Mouse (Mus musculus) cerebellum, adult 9-11 months (tissue): Measurements from ENCODE around the gene Elavl3.

Source experiments
- DNase-seq: peaks from one replicate; pipeline ENCODE4 v3.0.0; 2022

The Elavl3 gene

DNA sequence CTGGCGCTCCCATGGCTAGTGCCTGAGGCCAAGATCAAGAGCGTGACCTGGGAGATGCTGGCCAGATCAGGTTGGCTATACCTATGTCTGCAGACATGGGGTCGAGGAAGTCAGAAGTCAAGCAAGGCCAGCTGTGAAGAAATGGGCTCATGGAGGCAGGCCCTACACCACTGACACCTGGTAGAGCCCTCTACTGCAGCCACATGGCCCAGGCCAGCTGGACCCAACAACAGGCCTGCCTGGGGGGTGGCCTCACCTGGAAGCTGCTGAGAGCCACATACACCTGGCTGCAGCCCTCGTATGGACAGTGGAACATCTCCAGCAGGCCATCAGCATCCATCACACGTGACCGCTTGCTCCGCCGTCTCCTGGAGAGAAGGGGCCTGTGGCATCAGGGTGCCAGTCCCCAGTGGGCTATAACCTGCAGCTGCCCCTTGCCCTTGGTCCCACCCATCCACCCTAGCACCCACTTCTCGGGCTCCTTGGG is 5.3 kb upstream of the Elavl3 start:
- no peak for DNase-seq

DNA sequence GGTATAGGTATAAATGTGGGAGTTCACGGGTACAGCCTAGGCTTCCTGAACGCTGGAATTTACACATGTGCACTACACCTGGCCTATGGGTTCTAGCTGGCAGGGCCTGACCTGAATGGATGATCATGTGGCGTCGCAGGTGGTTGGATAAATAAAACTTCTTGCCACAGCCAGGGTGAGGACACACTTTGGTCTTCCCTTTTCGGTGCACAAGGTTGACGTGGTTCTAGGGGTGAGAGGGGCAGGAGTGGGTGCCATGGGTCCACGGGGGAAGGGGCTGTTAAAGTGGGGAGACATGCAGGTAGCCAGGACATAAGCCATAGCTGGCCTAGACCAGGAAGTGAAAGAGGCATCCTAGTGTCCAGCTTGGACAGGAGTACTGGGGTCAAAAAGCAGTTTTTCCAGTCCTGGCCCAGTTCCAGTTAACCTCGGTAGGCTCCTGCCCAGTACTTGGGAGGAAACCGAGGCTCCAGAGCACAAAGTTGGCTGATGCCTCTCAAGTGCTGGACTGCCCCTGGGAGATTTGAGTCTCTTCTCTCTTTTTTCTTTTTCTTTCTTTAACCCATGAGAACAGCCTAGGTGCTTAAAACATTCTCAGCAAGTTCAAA is 4.6 kb upstream of the Elavl3 start:
- no peak for DNase-seq

DNA sequence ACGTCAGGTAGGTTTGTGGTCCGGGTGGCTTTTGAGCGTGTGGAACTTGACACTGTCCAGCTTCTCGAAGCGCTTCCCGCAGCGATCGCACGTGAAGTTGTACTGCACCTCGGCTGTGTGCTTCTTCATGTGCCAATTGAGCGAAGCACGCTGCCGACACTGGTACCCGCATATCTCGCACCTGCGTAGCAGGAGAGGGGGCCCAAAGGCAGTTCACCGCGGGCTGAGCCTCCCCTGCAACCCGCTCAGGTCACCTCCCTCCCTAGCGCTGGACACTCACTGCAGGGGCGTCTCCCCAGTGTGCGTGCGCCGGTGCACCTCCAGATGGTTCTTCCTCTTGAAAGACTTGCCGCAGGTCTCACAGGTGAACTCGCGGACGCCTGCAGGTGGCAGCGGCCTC is 3.9 kb upstream of the Elavl3 start:
- DNase-seq, result peak; percentile 70

DNA sequence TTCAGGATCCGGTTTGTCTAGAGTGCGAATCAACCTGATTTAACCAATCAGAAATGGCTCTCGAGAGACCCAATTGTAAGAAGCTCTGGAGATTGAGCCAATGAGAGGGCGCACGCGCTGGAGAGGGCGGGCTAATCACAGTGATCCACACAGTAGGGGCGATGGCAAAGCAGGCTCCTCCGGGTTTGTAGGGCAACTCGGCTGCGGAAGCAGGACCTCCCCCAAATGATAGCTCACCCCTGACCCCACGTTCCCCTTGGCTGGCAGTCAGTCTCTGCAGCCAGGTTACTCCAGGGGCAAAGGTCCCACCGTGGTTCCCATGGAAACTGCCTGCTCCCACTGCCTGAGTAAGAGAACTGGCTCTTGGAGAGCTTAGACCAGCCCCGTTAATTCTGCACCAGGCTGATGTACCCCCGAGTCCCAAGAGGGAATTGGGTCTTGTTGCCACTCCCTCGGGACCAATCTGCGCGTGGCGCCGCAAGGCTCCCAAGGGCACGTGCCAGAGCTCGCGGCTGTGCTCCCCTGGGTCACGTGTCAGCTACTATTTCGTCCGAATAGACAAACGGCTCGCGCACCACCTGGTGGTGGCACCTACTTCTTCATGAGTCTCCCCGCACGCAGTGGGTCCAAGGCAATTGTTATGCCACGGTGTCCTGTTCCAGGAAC is 2.7 kb upstream of the Elavl3 start:
- DNase-seq, result peak; percentile 89

DNA sequence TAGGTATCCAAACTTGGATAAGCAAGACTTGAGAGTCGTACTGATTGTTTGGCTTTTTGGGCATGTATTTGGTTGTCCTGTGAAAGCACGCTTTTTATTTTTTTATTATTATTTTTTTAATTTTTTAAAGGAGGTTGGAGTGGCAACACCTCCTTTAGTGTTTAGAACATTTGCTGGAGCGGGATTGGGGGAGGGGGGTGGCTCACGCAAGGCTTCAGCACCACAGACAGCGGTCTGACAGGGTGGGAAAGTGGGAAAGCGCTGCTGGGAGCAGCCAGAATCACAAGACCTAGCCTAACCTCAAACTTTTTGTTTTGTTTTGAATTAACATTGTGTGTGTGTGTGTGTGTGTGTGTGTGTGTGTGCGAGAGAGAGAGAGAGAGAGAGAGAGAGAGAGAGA is 1.8 kb upstream of the Elavl3 start:
- no peak for DNase-seq

DNA sequence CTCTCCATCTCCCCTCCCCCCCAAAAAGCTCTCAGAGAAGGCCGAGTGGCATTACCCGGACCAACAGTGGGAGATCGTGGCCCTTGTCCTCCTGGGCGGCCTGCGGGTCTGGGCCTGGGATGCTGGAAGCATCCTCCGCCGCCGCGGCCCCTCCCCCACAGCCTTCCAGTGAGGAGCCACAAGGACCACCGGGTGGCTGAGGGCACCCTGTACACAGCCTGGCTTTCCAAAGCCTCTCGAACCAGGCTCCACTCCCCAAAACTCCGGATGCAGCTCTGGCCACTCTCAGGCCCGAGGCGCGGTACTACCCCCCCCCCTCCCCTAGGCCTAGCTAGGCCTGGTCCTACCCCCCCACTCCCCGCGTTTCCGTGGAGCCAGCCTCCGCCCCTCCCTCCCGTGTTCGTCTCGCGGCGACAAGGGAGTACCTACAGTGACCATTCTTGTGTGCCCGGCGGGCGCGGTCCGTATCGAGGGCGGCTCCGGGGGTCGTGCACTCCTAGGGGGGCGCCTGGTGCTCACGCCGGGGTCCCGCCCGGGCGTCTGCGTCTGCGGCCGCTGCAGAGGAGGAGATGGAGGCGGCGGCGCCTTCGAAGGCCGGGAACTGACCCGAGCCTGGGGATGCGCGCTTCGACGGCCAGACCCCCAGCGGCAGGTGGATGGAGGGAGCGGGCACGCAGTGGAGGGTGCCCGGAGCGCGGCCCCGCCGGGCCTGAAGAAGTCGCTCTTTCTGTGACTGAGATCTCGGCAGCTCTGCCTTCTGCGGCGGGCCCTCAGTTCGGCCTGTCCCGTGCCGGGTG is 464 bp downstream of the Elavl3 start:
- DNase-seq, result peak; percentile 84

DNA sequence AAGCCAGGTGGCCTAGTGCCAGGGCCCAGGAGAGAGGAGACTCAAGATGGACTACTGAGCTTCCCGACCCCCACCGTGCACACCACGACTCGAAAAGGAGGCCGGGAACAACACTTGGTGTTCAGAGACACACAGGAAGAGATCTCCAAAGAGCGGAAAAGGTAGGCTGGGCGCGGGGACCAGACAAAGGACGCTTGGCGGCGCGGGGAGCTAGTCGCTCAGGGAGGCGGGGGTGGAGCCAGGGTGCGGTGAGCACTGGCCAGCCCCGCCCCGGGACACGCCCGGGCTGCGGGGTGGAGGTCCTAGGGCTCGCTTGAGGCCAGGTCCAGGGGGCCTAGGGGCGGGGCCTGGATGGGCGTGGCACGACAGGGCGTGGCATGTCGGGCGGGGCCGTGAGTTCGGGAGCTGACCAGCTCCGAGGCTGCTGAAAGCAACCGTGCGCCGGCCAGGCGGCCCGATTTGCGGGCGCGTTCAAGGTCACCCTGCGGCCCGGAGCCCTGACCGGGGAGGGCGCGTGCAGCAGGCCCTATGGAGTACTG is 1.4 kb downstream of the Elavl3 start:
- DNase-seq, result peak; percentile 92

DNA sequence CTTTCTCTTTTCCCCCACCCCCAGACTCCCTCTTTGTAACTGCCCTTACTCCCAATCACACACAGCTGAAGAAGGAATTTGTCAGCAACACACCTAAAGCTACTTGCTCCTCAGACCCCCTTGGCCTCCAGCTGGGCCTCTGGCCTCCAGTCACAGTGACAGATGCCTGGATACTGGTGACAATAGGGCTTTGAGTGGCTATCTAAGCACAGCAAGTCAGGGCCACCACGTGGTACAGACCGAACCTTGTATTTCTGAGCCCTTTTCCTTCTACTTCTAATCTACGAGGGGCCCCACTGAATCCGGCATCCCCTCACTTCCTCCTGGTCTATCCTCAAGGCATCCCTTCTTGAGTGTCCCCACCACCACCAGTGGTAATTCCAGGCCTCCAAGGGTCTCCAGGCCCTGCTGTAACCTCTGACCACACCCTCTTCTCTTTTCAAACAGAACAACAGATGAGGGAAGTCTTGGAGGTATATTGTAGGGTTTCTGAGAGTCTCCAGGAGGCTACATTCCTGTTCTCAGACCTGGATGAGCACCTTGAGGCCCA is 2.0 kb downstream of the Elavl3 start:
- peak; percentile 75 for DNase-seq

DNA sequence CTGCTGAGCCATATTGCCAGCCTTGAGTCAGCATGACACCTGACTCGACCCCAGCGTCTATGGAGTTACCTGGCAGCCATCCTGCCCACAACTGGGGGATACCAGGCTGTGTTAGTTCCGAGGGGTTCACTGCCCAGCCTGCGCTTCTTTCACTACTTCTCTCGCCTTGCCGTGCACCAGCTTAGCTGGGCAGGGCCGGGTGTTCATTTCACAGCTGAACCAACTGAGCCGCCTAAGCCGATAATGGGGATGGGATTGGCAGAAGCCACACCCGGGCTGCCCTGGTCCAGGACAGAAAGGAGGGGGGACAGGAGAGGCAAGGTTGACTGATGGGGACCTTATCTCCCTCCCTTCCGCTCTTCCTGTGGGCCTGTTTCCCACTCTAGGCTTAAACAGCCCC is 2.5 kb downstream of the Elavl3 start:
- peak; percentile 70 for DNase-seq

DNA sequence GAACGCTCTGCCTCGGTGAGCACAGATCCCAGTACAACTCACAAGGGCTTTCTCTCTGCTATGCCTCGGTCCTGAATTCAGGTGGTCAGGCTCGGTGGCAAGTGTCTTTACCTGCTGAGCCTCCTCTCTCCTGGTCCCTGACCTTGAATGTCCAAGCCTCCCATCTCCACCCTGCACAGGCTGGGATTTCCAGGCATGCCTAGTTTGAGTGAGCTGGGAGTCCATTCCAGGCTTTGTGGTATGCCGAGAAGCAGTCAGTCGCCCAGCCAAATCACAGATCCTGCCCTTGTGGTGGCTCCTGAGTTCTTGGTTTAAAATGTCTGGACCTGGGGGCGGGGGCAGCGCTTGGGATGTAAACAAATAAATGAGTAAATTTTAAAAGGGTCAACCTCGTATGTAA is 4.5 kb downstream of the Elavl3 start:
- DNase-seq, result no peak

DNA sequence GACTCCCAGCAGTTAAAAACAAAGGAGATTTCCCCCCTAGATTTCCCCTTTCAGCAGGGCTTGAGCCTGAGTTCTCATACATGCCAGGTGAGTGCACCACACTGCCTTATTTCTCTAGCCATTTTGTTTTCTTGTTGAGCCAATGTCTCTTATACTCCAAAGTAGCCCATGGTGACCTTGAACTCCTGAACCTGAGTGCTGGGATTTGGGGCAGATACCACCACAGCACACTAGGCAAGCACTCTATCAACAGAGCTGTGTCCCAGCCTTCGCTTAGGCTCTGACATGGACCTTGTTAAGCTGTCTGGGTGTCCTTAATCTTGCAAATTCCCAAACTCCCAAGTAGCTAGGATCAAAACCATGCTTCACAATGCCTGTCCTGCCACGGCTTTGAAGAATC is 10.0 kb downstream of the Elavl3 start:
- DNase-seq, result no peak

DNA sequence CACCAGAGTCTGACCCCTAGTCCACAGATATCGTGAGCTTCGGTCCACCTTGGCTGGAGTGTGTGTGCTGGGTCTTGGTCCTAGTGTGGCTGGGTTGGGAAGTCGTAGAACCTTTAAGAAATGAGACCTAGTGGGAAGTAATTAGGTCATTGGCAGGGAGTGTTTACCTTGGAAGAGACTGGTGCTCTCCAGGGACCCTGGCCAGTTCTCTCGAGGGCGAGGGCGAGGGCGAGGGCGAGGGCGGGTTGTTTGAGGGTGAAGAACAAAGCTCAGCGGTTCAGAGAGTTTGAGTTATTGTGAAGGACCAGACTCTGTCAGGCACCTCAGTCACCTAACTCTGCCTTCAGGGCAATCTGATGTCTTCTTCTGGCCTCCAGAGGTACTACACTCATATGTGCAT is 14.0 kb downstream of the Elavl3 start:
- no peak for DNase-seq

DNA sequence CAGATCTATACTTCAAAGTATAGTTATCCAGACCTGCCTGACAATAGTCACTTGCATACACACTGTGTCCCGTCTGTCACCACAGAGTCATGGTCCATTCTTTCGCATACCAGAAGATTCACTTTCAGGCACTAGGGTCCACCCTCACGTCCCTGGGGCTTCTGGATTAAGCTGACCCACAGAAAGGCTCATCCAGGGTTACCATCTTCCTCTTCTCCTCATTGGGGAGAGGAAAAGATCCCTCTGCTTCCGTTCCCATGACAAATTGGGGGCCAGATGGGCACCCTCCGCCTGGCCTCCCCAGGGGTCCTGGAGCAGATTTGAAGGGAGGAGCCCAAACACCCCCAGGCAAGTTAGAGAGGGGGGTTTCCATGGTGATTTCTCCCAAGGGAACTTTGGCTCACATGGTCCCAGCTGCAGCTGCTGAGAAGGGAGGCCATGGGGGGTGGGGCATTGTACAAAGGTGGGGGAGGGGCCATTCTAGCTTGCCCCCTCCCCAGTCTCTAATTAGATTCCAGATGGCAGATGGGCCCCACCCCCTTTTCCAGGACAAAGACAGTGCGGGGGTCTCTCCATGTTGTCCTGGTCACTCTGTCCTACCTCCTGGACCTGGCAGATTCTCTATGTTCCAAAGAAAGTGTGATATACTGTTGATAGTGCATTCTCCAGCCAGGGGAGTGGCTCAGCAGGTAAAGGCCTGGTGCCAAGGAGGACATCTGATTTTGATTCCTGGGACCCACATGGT is 16.4 kb downstream of the Elavl3 start:
- DNase-seq, result no peak

DNA sequence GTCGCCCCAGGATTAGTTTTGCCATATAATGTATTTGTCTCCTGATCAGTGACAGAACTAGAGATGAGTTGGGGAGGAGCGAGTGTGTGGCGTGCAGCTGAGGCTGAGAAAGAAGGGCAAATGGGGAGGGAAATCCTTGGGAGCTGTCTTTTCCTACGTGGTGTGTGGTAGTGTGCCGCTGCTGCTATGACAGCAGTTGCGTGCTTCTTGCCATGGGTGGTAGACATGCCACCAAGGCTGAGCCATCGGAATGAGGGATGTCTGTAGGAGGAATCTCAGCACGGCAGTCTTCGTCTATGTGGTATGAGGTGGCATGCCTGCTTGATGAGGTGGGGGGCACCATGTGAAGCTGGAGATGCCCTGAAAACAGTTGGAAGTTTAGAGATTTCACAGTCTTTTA is 21.4 kb downstream of the Elavl3 start:
- DNase-seq, result no peak

DNA sequence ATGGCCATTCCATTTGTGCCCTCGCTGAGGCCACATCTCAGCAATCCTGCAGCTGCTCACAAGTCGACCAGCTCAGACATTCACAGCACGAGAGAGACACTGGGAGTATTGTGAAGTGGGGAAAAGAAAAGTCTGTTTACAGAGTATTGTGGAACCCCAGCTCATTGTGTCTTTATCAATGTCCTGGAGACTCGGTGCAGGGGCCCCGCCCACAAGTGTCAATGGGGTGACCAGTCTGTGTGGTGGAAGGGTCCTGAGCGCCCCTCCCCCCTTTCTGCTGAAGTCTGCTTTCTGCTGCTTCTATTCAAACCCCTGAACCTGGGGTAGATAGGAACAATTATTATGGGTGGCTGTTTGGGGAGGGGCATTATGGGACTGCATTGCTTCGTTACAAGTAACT is 23.4 kb downstream of the Elavl3 start:
- DNase-seq, result no peak

DNA sequence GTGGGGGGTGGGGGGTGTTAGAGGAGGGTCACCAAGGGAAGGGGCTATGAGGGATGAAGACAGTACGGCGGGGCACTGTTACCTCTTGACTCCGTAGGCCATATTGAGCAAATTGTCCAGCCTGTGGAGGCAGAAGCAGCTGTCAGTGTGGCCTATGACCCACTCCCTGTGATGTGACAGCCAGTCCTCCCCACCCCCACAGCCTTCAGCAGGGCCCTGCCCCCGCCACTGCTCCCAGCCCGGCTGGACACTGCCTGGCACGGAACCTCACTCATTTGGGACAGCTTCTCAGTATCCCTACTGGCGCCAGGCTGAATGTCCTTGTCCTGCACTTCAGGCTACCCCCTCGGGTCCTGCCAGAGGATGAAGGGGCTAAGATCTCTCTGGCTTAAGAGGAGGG is 27.2 kb downstream of the Elavl3 start:
- peak; percentile 55 for DNase-seq

DNA sequence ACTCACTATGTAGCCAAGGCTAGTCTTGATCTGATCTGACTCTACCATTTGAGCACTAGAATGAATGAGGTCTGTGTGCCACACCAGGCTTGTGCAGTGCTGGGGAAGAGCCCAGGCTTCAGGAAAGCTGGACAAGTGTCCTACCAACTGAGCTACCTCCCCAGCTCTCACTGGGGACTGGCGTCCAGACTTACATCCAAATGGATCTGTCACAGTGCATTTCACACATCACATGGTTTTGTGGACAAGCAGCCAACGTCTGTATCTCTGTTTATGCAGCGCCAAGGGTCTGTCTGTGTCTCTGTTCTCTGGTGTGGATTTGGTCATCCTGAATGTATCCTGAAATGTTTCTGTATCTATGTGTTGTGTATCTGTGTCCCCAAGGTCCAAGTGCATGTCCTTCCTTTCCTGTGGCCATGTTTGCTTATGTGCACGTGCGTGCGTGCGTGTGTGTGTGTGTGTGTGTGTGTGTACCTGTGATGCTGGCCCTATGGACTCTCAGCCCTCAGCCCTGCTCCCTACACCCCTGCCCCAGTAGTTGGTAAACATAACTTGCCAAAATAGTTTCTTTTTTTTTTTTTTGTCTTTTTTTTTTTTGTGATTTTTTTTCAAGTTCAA is 34.5 kb downstream of the Elavl3 start:
- DNase-seq, result peak; percentile 78

DNA sequence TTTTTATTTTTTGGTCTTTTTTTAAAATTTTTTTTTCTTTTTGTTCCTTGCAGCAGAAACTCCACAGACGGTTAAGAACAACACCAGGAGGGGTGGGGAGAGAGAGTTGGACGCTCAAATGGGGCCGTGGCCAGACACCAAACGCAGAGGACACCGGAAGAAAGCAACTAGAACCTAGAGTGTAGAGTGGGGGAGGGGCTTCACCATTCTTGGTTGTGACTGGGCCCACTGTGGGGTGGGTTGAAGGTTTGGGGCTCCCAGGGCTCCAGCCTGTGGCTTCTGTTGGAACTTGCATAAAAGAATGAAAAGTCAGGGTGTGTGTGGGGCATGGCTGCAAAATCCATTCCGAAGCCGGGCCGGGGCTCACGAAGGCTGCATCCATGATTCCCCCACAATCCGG is 35.6 kb downstream of the Elavl3 start:
- DNase-seq, result no peak

DNA sequence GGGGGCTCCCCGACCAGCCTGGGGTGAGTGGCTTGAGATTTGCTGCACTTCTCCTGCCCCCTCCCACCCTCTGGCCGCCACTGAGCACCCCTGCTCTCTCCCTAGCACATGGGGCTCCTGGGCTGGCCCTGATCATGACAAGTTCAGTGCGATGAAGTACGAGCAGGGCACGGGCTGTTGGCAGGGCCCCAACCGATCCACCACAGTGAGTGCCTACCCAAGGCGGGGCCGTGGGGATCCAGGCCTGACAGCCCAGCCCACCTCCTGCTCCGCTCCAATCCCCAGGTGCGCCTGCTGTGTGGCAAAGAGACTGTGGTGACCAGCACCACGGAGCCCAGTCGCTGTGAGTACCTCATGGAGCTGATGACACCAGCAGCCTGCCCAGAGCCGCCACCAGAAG is 39.1 kb downstream of the Elavl3 start:
- DNase-seq, result peak; percentile 47

DNA sequence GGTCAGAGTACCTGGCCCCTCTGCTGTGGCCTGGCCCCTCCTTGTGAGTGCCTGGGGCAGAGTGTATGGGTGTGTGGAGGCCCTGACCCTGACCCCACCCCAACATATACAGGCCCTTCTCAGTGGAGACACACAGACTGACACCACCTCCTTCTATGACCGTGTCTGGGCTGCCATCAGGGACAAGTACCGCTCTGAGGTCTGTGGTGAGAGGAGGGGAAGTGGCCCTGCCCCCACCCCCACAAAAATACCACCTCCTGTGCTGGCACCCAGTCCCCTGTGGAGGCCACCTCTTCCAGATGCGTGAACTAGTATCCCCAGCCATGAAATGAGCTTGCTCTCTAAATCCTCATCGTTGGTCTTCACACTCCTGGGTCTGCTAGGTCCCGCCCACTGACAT is 40.8 kb downstream of the Elavl3 start:
- DNase-seq, result peak; percentile 46

DNA sequence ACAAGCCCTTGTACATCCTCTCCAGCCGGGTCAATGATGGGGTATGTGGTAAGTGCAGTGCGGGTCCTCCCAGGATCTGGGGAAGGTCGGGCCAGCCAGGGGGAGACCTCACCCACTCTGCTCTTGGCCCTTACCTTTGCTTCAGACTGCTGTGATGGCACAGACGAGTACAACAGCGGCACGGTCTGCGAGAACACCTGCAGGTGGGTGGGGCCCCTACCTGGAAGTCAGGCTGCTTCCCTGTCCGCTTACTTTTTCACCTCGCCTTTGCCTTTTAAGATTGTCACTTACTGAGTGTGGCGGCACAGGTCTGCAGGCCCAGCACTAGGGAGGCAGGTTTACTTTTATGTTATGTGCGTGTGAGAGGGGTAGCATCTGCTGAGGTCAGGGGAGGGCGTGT is 47.3 kb downstream of the Elavl3 start:
- DNase-seq, result peak; percentile 58

DNA sequence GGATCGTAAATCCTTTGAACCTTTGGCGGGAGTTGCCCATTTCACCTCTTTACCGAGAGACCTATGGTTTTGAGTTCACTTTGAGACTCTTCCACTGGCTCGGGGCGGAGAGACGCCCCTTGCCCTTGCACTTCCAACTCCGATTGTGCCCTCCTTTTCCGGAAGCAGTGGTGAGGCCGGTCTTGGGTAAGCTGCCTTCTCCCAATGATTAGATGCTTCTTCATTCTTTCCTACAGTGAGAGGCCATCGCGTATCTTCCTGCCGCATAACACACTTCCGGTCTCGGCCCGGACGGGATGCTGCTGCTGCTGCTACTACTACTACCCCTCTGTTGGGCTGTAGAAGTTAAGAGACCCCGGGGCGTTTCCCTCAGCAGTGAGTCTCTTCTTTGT is 48.7 kb downstream of the Elavl3 start:
- no peak for DNase-seq
